Mouse (Mus musculus): Measurements from ENCODE around the gene Rapgef2. TPM values are rescaled to one million over a fixed set of nuclear protein-coding genes. Genes with fewer than 3 reads are reported as not detected.
A peak's percentile ranks its signal among the peaks of the same experiment; 100 is the strongest.

Rapgef2 gene
- polyA plus RNA-seq, 1 experiment = 17.7 TPM

GRCm38 (mm10) chr3:79042973-79043372, 243.3 kb downstream of the Rapgef2 start:
- TF ChIP-seq EP300 (IDR thresholded peaks at IDR 0.05; ENCODE audit: insufficient read depth, low read depth, low read length) (no peak), CTCF (IDR thresholded peaks at IDR 0.05; ENCODE audit: low read depth, low read length) (no peak), POLR2A (IDR thresholded peaks at IDR 0.05; ENCODE audit: insufficient read depth, low read length) (no peak)
- H3K36me3 ChIP-seq (ENCODE audit: control insufficient read depth, insufficient read depth, low read length, poor library complexity, severe bottlenecking) = no peaks in the 10 kb centered on the region; the same call in 1 of the 2 replicates
- H3K4me1 ChIP-seq (ENCODE audit: control insufficient read depth, insufficient read depth, low read length) = peaks cover 1% of the 10 kb centered on the region
- no peak overlapping the region for H3K4me3 ChIP-seq (ENCODE audit: low read depth, low read length)
- peaks cover 24% of the 10 kb centered on the region for H3K9me3 ChIP-seq (replicated peaks; ENCODE audit: control insufficient read depth, insufficient read depth, low read length, poor library complexity, severe bottlenecking)
- no peak overlapping the region for H3K27ac ChIP-seq (ENCODE audit: insufficient read depth, low read length)
- no peak overlapping the region for H3K9ac ChIP-seq (ENCODE audit: low read depth, poor library complexity, severe bottlenecking)
- no peaks in the 10 kb centered on the region for H3K27me3 ChIP-seq (ENCODE audit: control insufficient read depth, insufficient read depth, low read length, poor library complexity, severe bottlenecking)

DNA sequence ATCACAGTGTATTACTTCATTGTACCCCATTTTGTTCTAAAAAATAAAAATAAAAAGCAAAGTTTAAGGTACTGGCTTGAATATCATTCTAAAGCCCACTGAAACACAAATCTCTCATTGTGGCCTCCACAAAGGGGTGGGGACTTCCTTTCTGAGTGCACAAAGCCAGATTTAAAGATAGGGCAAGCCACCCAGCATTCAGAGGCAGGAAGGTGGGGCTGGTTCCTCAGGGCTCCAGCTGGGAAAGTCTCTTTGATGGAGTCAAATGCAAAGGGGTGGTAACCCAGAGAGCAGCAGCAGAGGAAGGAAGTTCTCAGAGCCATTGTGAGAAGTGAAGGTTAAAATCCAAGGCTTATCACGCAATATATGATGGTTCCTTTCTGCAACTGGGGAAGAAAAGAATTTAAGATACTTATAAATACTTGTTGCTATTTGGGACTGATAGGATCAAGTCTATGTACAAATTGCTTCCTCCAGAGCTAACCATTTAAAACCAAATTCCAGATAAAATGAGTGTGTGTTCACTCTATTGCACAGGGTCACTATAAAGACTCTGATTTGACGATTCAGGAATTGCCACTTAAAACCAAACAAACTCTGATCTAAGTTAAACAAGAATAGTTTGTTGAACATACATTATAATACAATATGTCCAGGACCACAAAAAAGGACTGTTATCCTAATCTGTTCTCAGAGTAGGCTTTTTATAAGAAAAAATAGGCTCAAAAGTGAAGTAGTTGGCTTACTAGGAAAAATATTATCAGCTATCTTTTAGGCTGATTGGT, 246.5 kb downstream of the Rapgef2 start:
- Histone ChIP-seq H3K9ac (ENCODE audit: low read depth, poor library complexity, severe bottlenecking) (no peak overlapping the region), H3K4me3 (ENCODE audit: low read depth, low read length) (no peak overlapping the region), H3K36me3 (ENCODE audit: control insufficient read depth, insufficient read depth, low read length, poor library complexity, severe bottlenecking) (no peaks in the 10 kb centered on the region; the same call in 1 of the 2 replicates), H3K27ac (ENCODE audit: insufficient read depth, low read length) (no peak overlapping the region), H3K9me3 (replicated peaks; ENCODE audit: control insufficient read depth, insufficient read depth, low read length, poor library complexity, severe bottlenecking) (peaks cover 21% of the 10 kb centered on the region), H3K27me3 (ENCODE audit: control insufficient read depth, insufficient read depth, low read length, poor library complexity, severe bottlenecking) (no peaks in the 10 kb centered on the region), H3K4me1 (ENCODE audit: control insufficient read depth, insufficient read depth, low read length) (peaks cover 2% of the 10 kb centered on the region)
- TF ChIP-seq POLR2A (IDR thresholded peaks at IDR 0.05; ENCODE audit: insufficient read depth, low read length) = no peak
- TF ChIP-seq EP300 (IDR thresholded peaks at IDR 0.05; ENCODE audit: insufficient read depth, low read depth, low read length) = peak; percentile 96

DNA sequence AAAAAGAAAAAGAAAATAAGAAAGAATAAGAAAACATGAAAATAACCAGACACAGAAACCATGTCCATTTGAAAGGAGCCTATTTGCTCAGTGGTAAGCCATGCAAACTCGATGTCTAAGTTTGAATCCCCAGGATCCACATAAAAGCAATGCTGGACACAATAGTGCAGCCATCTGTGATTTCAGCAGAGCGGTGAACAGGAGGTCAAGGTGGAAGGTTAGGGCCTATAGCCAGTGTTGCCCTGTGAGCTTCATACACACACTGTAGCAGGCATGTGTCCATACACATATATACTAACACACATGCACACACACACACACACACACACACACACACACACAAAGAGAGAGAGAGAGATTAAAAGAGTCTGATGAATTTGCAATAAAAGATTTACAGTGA, 247.3 kb downstream of the Rapgef2 start:
- Histone ChIP-seq H3K9ac (ENCODE audit: low read depth, poor library complexity, severe bottlenecking) (no peak overlapping the region), H3K36me3 (ENCODE audit: control insufficient read depth, insufficient read depth, low read length, poor library complexity, severe bottlenecking) (no peaks in the 10 kb centered on the region), H3K4me1 (ENCODE audit: control insufficient read depth, insufficient read depth, low read length) (peaks cover 2% of the 10 kb centered on the region), H3K27ac (ENCODE audit: insufficient read depth, low read length) (peak overlapping the region; percentile 74), H3K9me3 (replicated peaks; ENCODE audit: control insufficient read depth, insufficient read depth, low read length, poor library complexity, severe bottlenecking) (peaks cover 19% of the 10 kb centered on the region), H3K4me3 (ENCODE audit: low read depth, low read length) (no peak overlapping the region), H3K27me3 (ENCODE audit: control insufficient read depth, insufficient read depth, low read length, poor library complexity, severe bottlenecking) (no peaks in the 10 kb centered on the region)
- TF ChIP-seq EP300 (IDR thresholded peaks at IDR 0.05; ENCODE audit: insufficient read depth, low read depth, low read length) = peak; percentile 57; the same call in 1 of the 2 replicates
- no peak for TF ChIP-seq POLR2A (IDR thresholded peaks at IDR 0.05; ENCODE audit: insufficient read depth, low read length)

GRCm38 (mm10) chr3:79034457-79034856, 251.9 kb downstream of the Rapgef2 start:
- H3K4me1 ChIP-seq (ENCODE audit: control insufficient read depth, insufficient read depth, low read length) = peaks cover 2% of the 10 kb centered on the region
- TF ChIP-seq CTCF (IDR thresholded peaks at IDR 0.05; ENCODE audit: low read depth, low read length) = no peak
- TF ChIP-seq EP300 (IDR thresholded peaks at IDR 0.05; ENCODE audit: insufficient read depth, low read depth, low read length) = no peak
- no peak for TF ChIP-seq POLR2A (IDR thresholded peaks at IDR 0.05; ENCODE audit: insufficient read depth, low read length)
- H3K27me3 ChIP-seq (ENCODE audit: control insufficient read depth, insufficient read depth, low read length, poor library complexity, severe bottlenecking) = no peaks in the 10 kb centered on the region
- H3K27ac ChIP-seq (ENCODE audit: insufficient read depth, low read length) = no peak overlapping the region
- H3K9me3 ChIP-seq (replicated peaks; ENCODE audit: control insufficient read depth, insufficient read depth, low read length, poor library complexity, severe bottlenecking) = peaks cover 14% of the 10 kb centered on the region
- no peaks in the 10 kb centered on the region for H3K36me3 ChIP-seq (ENCODE audit: control insufficient read depth, insufficient read depth, low read length, poor library complexity, severe bottlenecking)
- no peak overlapping the region for H3K9ac ChIP-seq (ENCODE audit: low read depth, poor library complexity, severe bottlenecking)
- H3K4me3 ChIP-seq (ENCODE audit: low read depth, low read length) = no peak overlapping the region

GRCm38 (mm10) chr3:79030855-79031254, 255.5 kb downstream of the Rapgef2 start:
- no peak overlapping the region for H3K27ac ChIP-seq (ENCODE audit: insufficient read depth, low read length)
- H3K4me3 ChIP-seq (ENCODE audit: low read depth, low read length) = no peak overlapping the region
- no peaks in the 10 kb centered on the region for H3K4me1 ChIP-seq (ENCODE audit: control insufficient read depth, insufficient read depth, low read length)
- H3K9me3 ChIP-seq (replicated peaks; ENCODE audit: control insufficient read depth, insufficient read depth, low read length, poor library complexity, severe bottlenecking) = peaks cover 14% of the 10 kb centered on the region
- no peaks in the 10 kb centered on the region for H3K36me3 ChIP-seq (ENCODE audit: control insufficient read depth, insufficient read depth, low read length, poor library complexity, severe bottlenecking)
- no peaks in the 10 kb centered on the region for H3K27me3 ChIP-seq (ENCODE audit: control insufficient read depth, insufficient read depth, low read length, poor library complexity, severe bottlenecking)
- H3K9ac ChIP-seq (ENCODE audit: low read depth, poor library complexity, severe bottlenecking) = no peak overlapping the region
- TF ChIP-seq POLR2A (IDR thresholded peaks at IDR 0.05; ENCODE audit: insufficient read depth, low read length) (no peak), EP300 (IDR thresholded peaks at IDR 0.05; ENCODE audit: insufficient read depth, low read depth, low read length) (no peak), CTCF (IDR thresholded peaks at IDR 0.05; ENCODE audit: low read depth, low read length) (no peak)

DNA sequence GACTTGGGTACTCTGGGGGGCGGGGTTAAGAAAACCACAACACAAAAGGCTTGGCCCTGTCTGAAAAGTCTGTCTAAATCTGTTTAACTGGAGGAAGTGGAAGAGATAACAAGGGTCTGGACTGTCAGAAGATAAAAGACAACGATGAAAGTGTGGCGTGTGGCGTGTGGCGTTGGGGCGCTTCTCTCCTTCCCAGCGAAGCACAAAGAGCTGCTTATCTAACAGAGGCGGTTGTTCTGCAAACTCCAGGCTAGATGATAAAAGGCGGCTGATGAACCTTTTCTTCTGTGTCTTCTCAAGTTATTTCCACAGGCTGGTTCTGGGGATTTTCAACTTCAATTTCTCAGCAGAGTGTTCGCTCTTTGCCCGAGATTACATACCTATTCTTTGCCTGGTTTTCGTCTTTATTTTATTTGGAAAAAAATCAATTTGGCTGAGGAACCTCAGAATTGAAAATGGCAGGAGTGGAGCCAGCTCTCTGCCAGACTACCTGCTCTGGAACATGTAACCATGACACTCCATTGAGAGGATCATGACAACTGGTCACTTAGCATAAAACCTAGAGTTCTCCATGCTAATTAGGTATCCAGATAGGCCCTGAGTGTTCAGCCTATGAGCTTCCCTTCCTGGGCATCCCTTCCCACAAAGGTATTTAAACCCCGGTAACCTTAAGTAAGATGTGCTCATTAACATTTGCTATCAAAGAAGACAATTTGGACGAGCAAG, 258.0 kb downstream of the Rapgef2 start:
- H3K9ac ChIP-seq (ENCODE audit: low read depth, poor library complexity, severe bottlenecking) = no peak overlapping the region
- H3K4me3 ChIP-seq (ENCODE audit: low read depth, low read length) = no peak overlapping the region
- no peak overlapping the region for H3K27ac ChIP-seq (ENCODE audit: insufficient read depth, low read length)
- H3K27me3 ChIP-seq (ENCODE audit: control insufficient read depth, insufficient read depth, low read length, poor library complexity, severe bottlenecking) = no peaks in the 10 kb centered on the region
- no peaks in the 10 kb centered on the region for H3K36me3 ChIP-seq (ENCODE audit: control insufficient read depth, insufficient read depth, low read length, poor library complexity, severe bottlenecking)
- H3K4me1 ChIP-seq (ENCODE audit: control insufficient read depth, insufficient read depth, low read length) = no peaks in the 10 kb centered on the region
- TF ChIP-seq EP300 (IDR thresholded peaks at IDR 0.05; ENCODE audit: insufficient read depth, low read depth, low read length) (no peak), CTCF (IDR thresholded peaks at IDR 0.05; ENCODE audit: low read depth, low read length) (no peak), POLR2A (IDR thresholded peaks at IDR 0.05; ENCODE audit: insufficient read depth, low read length) (no peak)
- peaks cover 14% of the 10 kb centered on the region for H3K9me3 ChIP-seq (replicated peaks; ENCODE audit: control insufficient read depth, insufficient read depth, low read length, poor library complexity, severe bottlenecking)

Data from ES-Bruce4 (cell line).